Comparison of ENCODE assay signal across 8 mouse cellular contexts in the genomic region with DNA sequence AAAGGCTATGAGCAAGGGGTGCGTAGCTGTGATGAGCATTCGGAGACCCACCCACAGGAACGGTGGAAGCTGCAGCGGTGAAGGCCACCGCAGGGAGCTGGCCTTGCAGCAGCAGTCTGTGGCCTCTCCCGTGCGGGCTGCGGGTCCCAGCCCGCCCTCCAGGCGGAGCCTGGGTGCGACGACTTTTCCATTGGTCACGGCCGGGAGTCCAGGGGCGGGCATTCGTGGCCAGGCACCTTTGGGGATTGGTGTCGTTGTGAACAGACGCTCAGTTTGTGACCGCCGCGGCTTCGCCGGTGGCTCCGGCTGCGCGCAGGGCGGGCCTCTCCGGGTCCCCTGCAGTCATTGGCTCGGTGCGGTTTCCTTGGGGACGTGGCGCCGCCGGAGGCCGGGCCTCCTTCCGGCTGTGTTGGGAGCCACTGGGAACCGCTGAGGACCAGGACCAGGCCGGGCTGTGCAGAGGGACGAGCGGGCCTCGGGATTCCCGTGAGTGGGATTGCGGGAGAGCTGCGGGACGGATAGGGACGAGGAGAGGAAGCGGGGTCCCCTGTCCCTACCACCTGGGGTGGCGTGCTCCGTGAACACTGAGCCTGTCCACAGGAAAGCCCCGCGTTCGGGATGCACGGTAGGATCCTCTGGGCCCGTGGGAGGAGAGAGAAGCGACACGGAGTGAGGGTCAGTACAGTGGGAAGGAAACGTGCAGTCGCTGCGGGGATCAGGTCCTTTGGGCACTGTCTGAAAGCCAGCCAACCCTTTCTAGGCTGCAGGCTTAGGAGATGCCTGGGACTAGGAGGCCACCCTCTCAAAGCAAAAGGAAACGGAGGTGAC. TPM values are rescaled to one million over a fixed set of nuclear protein-coding genes. Genes with fewer than 3 reads are reported as not detected.
DNase-seq lines count a peak whose midpoint lies in the region; ATAC-seq lines count a peak whose summit lies in the region.

Gene Entpd7 (plus strand): TSS at position 254 of the 828 bp plus-strand sequence.

- H3K9me3 ChIP-seq in hindbrain, embryonic 11.5 days (ENCODE audit: control insufficient read depth, low read length), result no peaks in the 10 kb centered on the region

- no peaks in the 10 kb centered on the region for H3K27me3 ChIP-seq in hindbrain, embryonic 11.5 days (ENCODE audit: control insufficient read depth, insufficient read depth, low read length)

- H3K36me3 ChIP-seq in hindbrain, embryonic 11.5 days (ENCODE audit: control insufficient read depth, insufficient read depth, low read length), result no peaks in the 10 kb centered on the region

- H3K27ac ChIP-seq in hindbrain, embryonic 11.5 days (ENCODE audit: low read depth, low read length), result peak within 1 kb of the TSS; percentile 70

- WGBS in hindbrain, embryonic 11.5 days, result under 1% methylated on average over 60 of the region's 60 CpGs

- peak within 1 kb of the TSS; percentile 78 for H3K4me2 ChIP-seq in hindbrain, embryonic 11.5 days (replicated peaks; ENCODE audit: low read depth, low read length)

- peak; percentile 98 for ATAC-seq in hindbrain, embryonic 11.5 days (ENCODE audit: low FRiP score)

- no peaks in the 10 kb centered on the region for H3K4me1 ChIP-seq in hindbrain, embryonic 11.5 days (replicated peaks; ENCODE audit: control insufficient read depth, insufficient read depth, low read length)

- peak; percentile 95 for DNase-seq in MN1 (ENCODE audit: low spot score)
- peak; percentile 97 for DNase-seq in cerebellum, adult 9-10 months
- DNase-seq in frontal cortex, adult 2 months (ENCODE audit: extremely low spot score in 1 of 2, low spot score in 1 of 2), result peak; percentile 96 to 98
- peak; percentile 93 for DNase-seq in hindbrain, embryonic 11.5 days (ENCODE audit: low spot score)
- DNase-seq in layer of hippocampus, postnatal 10 days (ENCODE audit: low spot score in 2 of 2), result peak; percentile 95 to 97
- peak; percentile 98 for DNase-seq in lung, postnatal 10 days
- peak; percentile 98 for DNase-seq in ovary, postnatal 36 days (ENCODE audit: low spot score)
- DNase-seq in thymus, postnatal 25 days, result peak; percentile 93

- peak within 1 kb of the TSS; percentile 83 for H3K9ac ChIP-seq in hindbrain, embryonic 11.5 days (ENCODE audit: low read depth, low read length)

- H3K4me3 ChIP-seq in hindbrain, embryonic 11.5 days (ENCODE audit: low read depth, low read length), result peak within 1 kb of the TSS; percentile 78

RNA-seq across cellular contexts. Expression of gene Entpd7, which starts in this region (rescaled TPM):
- 8.7 and 9.3 TPM in 2 replicates for polyA plus RNA-seq in frontal cortex, adult 2 months (2012; rRNA removed)
- polyA plus RNA-seq in hindbrain, embryonic 11.5 days (2014; fragmentation: Nextera tagmentation; extraction: Ambion mirVana), result 13.9 and 15.4 TPM in 2 replicates
- total RNA-seq in layer of hippocampus, postnatal 10 days (2021), result 10 to 100 TPM; 26.3 to 28.5 TPM

Comparison
In these comparisons a context has a peak if more than half of its experiments do, and no peak if none do; other contexts are left out.
1. Peak in every context shown above with its lines: DNase-seq, ATAC-seq, H3K4me3 ChIP-seq and H3K27ac ChIP-seq.